Comparison of ENCODE assay signal across 17 mouse cellular contexts in genomic region chr17:70807885-70808284, GRCm38 (mm10).
"Had no signal": no experiment of that assay in that cellular context is flagged by ENCODE, and none has a peak within 500 bp of the region (broad histone marks: within the 10 kb centered on the region; RNA-seq: fewer than 3 reads in every experiment).

No protein-coding gene starts in this region.

- H3K27ac ChIP-seq: liver, embryonic 15.5 days; lung, embryonic 15.5 days; macrophage; midbrain, embryonic 13.5 days; midbrain, embryonic 15.5 days; neural tube, embryonic 12.5 days had no signal

- DNase-seq: liver, postnatal 0 days; lung, adult 2 months; lung, postnatal 14 days; lung, postnatal 36 days; right cerebral cortex, adult 18-20 months; right cerebral cortex, postnatal 25 days; right cerebral cortex, postnatal 4 days; thymus, adult 18-20 months; thymus, postnatal 14 days; thymus, postnatal 36 days had no signal

- H3K36me3 ChIP-seq: liver, embryonic 15.5 days; lung, embryonic 15.5 days; midbrain, embryonic 13.5 days; midbrain, embryonic 15.5 days; neural tube, embryonic 12.5 days had no signal

- H3K9ac ChIP-seq: liver, embryonic 15.5 days; liver, postnatal 0 days; lung, embryonic 15.5 days; midbrain, embryonic 13.5 days; midbrain, embryonic 15.5 days; neural tube, embryonic 12.5 days had no signal

- H3K4me1 ChIP-seq: liver, embryonic 15.5 days; lung, embryonic 15.5 days; megakaryocyte, embryonic 14.5 days; midbrain, embryonic 13.5 days; midbrain, embryonic 15.5 days had no signal

- H3K4me3 ChIP-seq: liver, embryonic 15.5 days; lung, embryonic 15.5 days; megakaryocyte, embryonic 14.5 days; midbrain, embryonic 13.5 days; midbrain, embryonic 15.5 days; neural tube, embryonic 12.5 days had no signal

- H3K27me3 ChIP-seq: liver, embryonic 15.5 days; lung, embryonic 15.5 days; midbrain, embryonic 15.5 days; neural tube, embryonic 12.5 days had no signal

- H3K9me3 ChIP-seq: liver, embryonic 15.5 days; lung, embryonic 15.5 days; midbrain, embryonic 13.5 days; midbrain, embryonic 15.5 days; neural tube, embryonic 12.5 days had no signal
